Mouse (Mus musculus) embryonic facial prominence, embryonic 12.5 days (tissue): ENCODE results near the gene Rplp2. TPM values are rescaled to one million over a fixed set of nuclear protein-coding genes. Genes with fewer than 3 reads are reported as not detected.

Experiments used
- ATAC-seq: fragments of 200-750 bp; cut with Nextera tagmentation; 2 replicates; pipeline ENCODE4 v1.8.0; 2017; ENCODE audit not compliant: insufficient number of reproducible peaks, insufficient read depth, low FRiP score, low TSS enrichment
- H3K27ac ChIP-seq: fragments of 300-500 bp; sonication (generic); 2 replicates; pipeline ENCODE4 v1.5.1; 2016; ENCODE audit warnings: mild to moderate bottlenecking
- H3K27me3 ChIP-seq: fragments of 300-500 bp; sonication (generic); 2 replicates; pipeline ENCODE4 v1.6.1; 2016; ENCODE audit warnings: mild to moderate bottlenecking, moderate library complexity
- H3K36me3 ChIP-seq: fragments of 300-500 bp; sonication (generic); 2 replicates; pipeline ENCODE4 v1.6.1; 2016; ENCODE audit warnings: mild to moderate bottlenecking
- H3K4me1 ChIP-seq: fragments of 300-500 bp; sonication (generic); 2 replicates; pipeline ENCODE4 v1.6.1; 2016
- H3K4me2 ChIP-seq: fragments of 300-500 bp; sonication (generic); replicated peaks from 2 replicates; pipeline ENCODE4 v1.6.1; 2016; ENCODE audit warnings: mild to moderate bottlenecking, moderate library complexity
- H3K4me3 ChIP-seq: fragments of 300-500 bp; sonication (generic); 2 replicates; pipeline ENCODE4 v1.5.1; 2016; ENCODE audit warnings: mild to moderate bottlenecking
- H3K9ac ChIP-seq: fragments of 300-500 bp; sonication (generic); 2 replicates; pipeline ENCODE4 v1.6.1; 2016; ENCODE audit warnings: mild to moderate bottlenecking, moderate library complexity
- H3K9me3 ChIP-seq: fragments of 300-500 bp; sonication (generic); 2 replicates; pipeline ENCODE4 v1.6.1; 2016; ENCODE audit warnings: mild to moderate bottlenecking, moderate library complexity
- WGBS: fragments of 180-500 bp; shearing (Covaris S2); methylation state at CpG from one replicate; pipeline ENCODE4 v1.1.7; 2016; 5-methylcytosine and 5-hydroxymethylcytosine counted together
- polyA plus RNA-seq: library from polyadenylated mRNA; unstranded; fragments of >200 nt; fragmentation: Nextera tagmentation; extraction: Ambion mirVana; gene quantifications from 2 replicates; pipeline ENCODE4 v1.2.1, GENCODE M21; 2016

The Rplp2 gene
- polyA plus RNA-seq, 1 experiment from 2014 or later = 1,203 TPM

DNA sequence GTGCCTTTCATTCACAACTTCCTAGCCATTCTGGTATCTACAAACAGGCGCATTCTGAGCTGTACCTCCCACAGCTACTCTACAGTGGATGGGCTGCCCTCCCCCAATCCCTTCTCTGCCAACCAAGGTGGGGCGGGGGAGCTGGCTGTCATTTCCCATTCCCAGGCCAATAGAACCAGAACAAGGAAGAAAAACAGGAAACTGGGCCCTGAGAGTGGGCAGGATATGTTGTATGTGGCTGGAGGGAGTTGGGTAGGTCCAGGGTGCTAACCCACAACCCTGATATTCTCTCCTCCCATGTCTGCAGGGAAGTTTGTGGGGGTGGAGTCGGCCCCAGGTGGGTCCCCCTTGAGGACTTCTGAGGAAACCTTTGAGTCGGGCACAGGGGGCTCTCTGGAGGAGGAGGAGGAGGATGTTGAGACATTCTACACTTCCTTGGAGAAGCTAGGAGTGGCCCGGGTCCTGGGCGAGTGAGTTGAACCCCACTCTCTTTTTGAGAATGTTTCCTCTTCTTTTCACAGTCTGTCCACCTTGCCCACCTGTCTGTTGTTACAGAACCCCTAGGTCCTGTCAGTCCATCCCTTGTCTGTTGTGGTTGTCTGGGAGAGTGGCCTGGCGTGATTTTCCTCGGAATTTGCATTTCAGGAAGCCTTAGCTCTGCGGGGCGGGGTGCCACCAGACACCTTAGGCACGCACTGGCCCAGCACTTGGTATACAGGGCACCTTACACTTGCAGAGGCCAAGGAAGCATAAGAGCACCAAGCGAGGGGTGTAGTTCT, 16.8 kb downstream of the Rplp2 start:
- ATAC-seq = no peak
- Histone ChIP-seq H3K4me3 (peak overlapping the region; percentile 20; the same call in 1 of the 2 replicates), H3K27ac (0 out of 2 replicates have a peak overlapping the region, but pooled peaks have one; percentile 36)

DNA sequence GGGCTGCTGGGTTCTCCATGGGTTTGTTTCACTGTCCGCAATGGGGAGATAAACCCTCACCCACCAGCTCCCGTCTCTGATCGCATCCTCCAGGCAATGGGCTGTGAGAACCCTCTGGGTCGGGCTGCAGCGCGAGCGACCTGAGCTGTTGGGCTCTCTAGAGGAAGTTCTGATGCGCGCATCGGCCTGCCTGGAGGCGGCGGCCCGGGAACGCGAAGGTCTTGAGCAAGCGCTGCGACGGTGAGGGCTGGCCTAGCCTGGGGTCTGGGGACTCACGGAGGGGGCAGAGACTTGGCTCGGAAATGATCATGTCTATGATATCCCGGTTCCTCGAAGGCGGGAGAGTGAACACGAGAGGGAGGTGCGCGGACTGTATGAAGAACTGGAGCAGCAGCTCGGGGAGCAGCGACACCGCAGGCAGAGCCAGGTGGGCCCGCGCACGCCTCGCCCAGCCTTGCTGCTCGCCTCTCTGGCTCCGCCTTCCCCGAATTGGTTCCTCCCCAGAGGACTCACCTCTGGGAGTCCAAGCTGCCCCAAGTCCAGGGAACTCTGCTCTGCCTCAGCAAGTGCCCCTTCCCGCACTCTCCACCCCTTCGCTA, 17.5 kb downstream of the Rplp2 start:
- Histone ChIP-seq H3K36me3 (peaks cover 6% of the 10 kb centered on the region; the same call in 1 of the 2 replicates), H3K9me3 (no peaks in the 10 kb centered on the region), H3K27ac (0 out of 2 replicates have a peak overlapping the region, but pooled peaks have one; percentile 47), H3K4me3 (peak overlapping the region; percentile 20), H3K9ac (peak overlapping the region; percentile 43), H3K4me2 (peak overlapping the region; percentile 44), H3K27me3 (peaks cover 65% of the 10 kb centered on the region), H3K4me1 (peaks cover 49% of the 10 kb centered on the region)
- WGBS = 4% methylated on average over 33 of the region's 38 CpGs
- no peak for ATAC-seq

More for the DNA sequence above, 16.8 kb downstream of the Rplp2 start:
- Histone ChIP-seq H3K36me3 (no peaks in the 10 kb centered on the region), H3K9me3 (no peaks in the 10 kb centered on the region), H3K27me3 (peaks cover 72% of the 10 kb centered on the region), H3K4me1 (peaks cover 42% of the 10 kb centered on the region), H3K4me2 (peak overlapping the region; percentile 44), H3K9ac (peak overlapping the region; percentile 43; the same call in 1 of the 2 replicates)
- 24% methylated on average over 12 of the region's 12 CpGs for WGBS

DNA sequence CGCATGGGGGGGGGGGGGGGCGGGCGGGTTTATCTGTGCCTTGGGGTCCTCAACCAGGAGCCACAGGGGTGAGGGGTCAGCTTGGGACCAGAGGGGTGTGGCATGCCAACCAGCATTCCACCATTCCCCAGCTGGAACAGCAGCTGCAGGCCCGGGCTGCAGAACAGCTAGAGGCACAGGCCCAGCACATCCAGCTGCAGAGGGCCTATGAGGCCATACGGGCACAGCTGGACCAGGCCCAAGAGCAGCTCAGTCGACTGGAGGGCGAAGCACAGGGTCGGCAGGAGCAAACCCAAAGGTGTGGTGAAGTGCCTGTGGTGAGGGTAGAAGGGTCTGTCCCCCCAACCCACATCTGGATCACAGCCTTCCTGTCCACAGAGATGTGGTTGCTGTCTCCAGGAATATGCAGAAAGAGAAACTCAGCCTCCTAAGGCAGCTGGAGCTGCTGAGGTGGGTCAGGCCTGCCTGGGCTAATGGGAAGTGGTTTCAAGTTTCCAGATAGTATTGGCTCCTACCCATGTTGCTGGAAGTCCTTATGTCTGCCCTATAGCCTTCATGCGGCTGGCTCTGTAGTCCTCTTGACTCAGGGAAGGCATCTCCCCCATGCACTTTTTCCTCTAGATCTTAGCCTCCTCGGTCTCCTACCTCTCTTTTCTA, 18.3 kb downstream of the Rplp2 start:
- Histone ChIP-seq H3K9ac (no peak overlapping the region), H3K4me3 (peak overlapping the region; percentile 20), H3K27me3 (peaks cover 57% of the 10 kb centered on the region), H3K27ac (0 out of 2 replicates have a peak overlapping the region, but pooled peaks have one; percentile 47), H3K4me2 (peak overlapping the region; percentile 44), H3K9me3 (no peaks in the 10 kb centered on the region), H3K36me3 (peaks cover 14% of the 10 kb centered on the region), H3K4me1 (peaks cover 54% of the 10 kb centered on the region)
- 28% methylated on average over 10 of the region's 10 CpGs for WGBS
- no peak for ATAC-seq

DNA sequence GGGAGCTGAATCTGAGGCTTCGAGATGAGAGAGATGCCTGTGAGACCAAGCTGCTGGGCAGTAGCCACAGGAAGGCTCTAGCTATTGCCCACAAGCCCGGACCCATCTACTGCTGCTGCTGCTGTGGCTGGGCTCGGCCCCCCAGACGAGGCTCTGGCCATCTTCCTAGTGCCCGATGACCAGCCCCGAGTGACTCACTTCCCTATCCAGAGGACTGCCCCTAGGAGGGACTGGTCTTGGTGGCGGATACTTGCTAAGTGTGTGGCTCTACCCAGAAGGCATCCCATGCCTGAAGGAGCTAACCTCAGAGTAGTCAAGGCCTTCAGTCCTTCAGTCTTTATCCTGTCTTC, 18.9 kb downstream of the Rplp2 start:
- Histone ChIP-seq H3K4me3 (no peak overlapping the region), H3K27me3 (peaks cover 52% of the 10 kb centered on the region), H3K4me1 (peaks cover 54% of the 10 kb centered on the region), H3K4me2 (no peak overlapping the region), H3K27ac (no peak overlapping the region), H3K9me3 (no peaks in the 10 kb centered on the region), H3K36me3 (peaks cover 19% of the 10 kb centered on the region), H3K9ac (no peak overlapping the region)
- WGBS = 74% methylated on average over 7 of the region's 7 CpGs
- ATAC-seq = no peak

DNA sequence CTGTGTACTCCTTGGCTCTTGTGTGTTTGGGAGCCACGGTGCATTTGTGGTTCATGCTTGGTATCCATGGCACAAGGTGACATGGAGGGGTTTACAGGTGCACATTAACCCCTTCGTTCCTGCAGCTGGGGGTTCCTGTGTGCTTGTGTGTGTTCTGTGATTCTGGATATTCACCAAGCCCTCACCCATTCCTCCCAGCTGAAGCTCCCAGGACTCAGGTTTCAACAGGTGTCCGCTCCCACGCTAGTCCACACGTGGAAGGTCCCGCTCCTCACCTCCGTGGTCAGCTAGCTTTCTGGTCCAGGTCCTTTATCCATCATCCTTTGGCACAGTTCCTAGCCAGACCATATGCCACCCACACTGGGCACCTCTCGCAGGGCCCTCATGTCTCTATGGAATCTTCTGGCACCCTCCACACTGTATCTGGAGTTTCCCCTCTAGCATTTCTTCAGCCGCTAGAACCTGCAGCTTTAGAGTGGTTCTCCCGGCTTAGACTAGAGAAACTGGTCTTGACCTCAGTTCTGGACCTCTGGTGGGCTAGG, 19.5 kb downstream of the Rplp2 start:
- Histone ChIP-seq H3K9me3 (no peaks in the 10 kb centered on the region), H3K9ac (peak overlapping the region; percentile 77), H3K4me2 (peak overlapping the region; percentile 66), H3K27ac (peak overlapping the region; percentile 82; the same call in 1 of the 2 replicates), H3K4me3 (peak overlapping the region; percentile 75), H3K36me3 (peaks cover 25% of the 10 kb centered on the region), H3K4me1 (peaks cover 50% of the 10 kb centered on the region), H3K27me3 (peaks cover 45% of the 10 kb centered on the region)
- 61% methylated on average over 10 of the region's 10 CpGs for WGBS
- ATAC-seq = no peak

DNA sequence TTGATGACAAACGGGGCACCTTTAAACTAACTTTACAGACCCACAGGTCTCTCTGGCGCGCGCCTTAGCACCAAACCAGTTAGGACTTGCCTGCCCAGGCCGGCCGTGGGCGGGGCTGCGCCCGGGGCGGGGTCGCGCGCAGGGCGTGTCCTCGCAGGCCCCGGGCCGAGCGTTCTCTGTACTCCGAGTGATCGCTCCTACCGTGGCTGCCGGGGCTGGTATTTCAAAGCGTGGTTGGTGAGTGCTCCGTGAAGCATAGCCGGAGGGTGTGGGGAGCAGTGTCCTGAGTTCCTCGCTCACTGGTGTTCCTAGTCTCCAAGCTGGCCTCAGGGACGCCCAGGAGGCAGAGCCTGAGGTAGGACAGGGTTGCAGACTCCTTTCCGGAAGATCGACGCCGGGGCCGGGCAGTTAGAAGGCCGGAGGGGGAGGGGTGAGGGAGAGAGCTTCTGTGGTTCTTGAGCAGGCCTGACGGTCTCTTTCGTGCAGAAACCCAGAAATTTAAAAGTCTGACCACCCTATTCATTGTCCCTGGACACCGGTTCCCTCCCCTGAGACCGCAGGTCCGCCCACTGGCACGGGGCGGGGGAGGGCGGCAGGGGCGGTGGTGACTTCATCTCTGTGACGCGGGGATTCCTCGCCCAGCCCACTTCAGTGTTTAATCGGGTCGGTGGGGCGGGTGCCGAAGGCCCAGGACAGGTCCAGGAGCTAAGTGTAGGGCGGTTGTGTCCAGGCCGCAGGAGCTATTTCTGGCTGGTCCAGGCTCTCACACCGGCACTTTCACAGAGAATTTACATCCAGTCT, 20.3 kb downstream of the Rplp2 start, which contains the start of gene Cd151:
Gene Cd151, plus strand, starts transcription at position 163 of the 801 bp plus-strand sequence.
- Histone ChIP-seq H3K9me3 (no peaks in the 10 kb centered on the region), H3K4me2 (peak within 1 kb of the TSS; percentile 66), H3K27ac (peak within 1 kb of the TSS; percentile 82), H3K4me3 (peak within 1 kb of the TSS; percentile 75), H3K27me3 (peaks cover 37% of the 10 kb centered on the region), H3K9ac (peak within 1 kb of the TSS; percentile 77), H3K4me1 (peaks cover 43% of the 10 kb centered on the region), H3K36me3 (peaks cover 31% of the 10 kb centered on the region)
- WGBS = 1% methylated on average over 52 of the region's 52 CpGs
- ATAC-seq = peak; percentile 70

DNA sequence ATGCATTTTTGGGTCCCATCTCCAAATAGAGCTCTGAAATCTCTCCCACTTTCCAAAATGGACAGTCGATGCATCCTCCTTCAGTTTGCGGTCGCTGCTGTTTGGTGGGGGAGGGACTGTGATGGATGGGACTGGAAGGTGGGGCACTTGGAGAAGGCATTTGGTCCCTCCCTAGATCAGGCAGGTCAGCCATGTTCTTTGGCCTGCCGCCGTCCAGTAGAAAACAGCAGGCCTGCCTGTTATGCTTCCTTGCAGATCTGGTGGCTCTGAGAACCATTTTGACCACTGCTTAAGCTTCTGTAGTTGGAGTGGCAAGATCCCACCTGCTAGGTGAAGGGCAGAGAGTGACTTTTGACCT, 21.0 kb downstream of the Rplp2 start:
- no peak for ATAC-seq
- WGBS = 25% methylated on average over 5 of the region's 5 CpGs
- peak overlapping the region; percentile 75 for H3K4me3 ChIP-seq

DNA sequence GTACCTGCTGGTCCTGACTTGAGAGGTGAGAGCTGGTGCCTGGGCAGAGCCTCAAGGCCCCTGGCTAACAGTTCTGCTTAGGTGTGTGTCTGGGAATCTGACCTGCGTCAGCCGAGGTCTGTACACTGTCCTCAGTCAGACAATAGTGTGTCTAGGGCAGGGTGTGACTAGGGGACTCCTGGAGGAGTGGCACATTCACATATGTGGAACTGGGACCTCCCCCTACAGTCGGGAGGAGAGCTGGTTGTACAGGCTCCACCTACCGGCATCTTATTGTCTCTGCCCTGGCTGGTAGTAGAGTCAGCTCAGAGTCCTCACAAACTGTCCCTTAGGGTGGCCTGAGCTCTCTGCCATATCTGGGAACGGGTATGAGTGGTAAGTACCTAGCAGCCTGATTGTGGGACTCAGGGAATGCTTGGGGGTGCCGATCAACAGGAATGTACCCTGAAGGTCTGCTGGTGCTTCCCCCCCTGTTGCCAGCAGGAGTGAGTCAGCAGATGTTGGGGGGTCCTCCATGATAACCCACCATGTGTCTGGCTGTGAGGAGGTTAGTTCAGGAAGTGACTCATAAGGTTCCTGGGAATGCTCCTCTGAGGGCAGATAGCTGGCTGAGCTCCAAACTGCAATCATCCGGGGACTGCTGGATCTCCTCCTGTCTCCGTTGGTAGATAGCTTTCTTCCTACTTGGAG, 21.5 kb downstream of the Rplp2 start:
- Histone ChIP-seq H3K9me3 (no peaks in the 10 kb centered on the region), H3K4me2 (peak overlapping the region; percentile 66), H3K4me3 (peak overlapping the region; percentile 75), H3K9ac (peak overlapping the region; percentile 77), H3K27me3 (peaks cover 25% of the 10 kb centered on the region), H3K36me3 (peaks cover 36% of the 10 kb centered on the region), H3K4me1 (peaks cover 45% of the 10 kb centered on the region), H3K27ac (peak overlapping the region; percentile 82)
- WGBS = 14% methylated on average over 8 of the region's 8 CpGs
- ATAC-seq = peak; percentile 70

More for the DNA sequence above, 21.0 kb downstream of the Rplp2 start:
- Histone ChIP-seq H3K27ac (peak overlapping the region; percentile 82), H3K4me1 (peaks cover 42% of the 10 kb centered on the region), H3K27me3 (peaks cover 30% of the 10 kb centered on the region), H3K9me3 (no peaks in the 10 kb centered on the region), H3K9ac (peak overlapping the region; percentile 77), H3K4me2 (peak overlapping the region; percentile 66), H3K36me3 (peaks cover 36% of the 10 kb centered on the region)

DNA sequence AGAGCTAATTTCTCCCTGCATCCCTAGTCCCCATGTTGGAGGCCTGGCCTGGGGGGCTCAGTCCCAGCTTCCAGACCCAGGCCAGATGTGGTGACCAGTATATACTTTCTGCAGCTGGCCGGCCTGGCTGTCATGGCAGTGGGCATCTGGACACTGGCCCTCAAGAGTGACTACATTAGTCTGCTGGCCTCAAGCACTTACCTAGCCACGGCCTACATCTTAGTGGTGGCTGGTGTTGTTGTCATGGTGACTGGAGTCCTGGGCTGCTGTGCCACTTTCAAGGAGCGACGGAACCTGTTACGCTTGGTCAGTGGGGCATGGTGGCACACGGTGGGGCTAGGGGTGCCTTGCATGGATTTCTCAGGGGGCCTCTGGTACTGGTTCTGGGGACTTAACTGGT, 22.2 kb downstream of the Rplp2 start:
- Histone ChIP-seq H3K9ac (peak overlapping the region; percentile 77), H3K36me3 (peaks cover 36% of the 10 kb centered on the region), H3K27ac (peak overlapping the region; percentile 82; the same call in 1 of the 2 replicates), H3K4me1 (peaks cover 47% of the 10 kb centered on the region), H3K4me2 (peak overlapping the region; percentile 66), H3K27me3 (peaks cover 18% of the 10 kb centered on the region), H3K9me3 (no peaks in the 10 kb centered on the region), H3K4me3 (peak overlapping the region; percentile 75)
- no peak for ATAC-seq
- WGBS = 83% methylated on average over 6 of the region's 6 CpGs

DNA sequence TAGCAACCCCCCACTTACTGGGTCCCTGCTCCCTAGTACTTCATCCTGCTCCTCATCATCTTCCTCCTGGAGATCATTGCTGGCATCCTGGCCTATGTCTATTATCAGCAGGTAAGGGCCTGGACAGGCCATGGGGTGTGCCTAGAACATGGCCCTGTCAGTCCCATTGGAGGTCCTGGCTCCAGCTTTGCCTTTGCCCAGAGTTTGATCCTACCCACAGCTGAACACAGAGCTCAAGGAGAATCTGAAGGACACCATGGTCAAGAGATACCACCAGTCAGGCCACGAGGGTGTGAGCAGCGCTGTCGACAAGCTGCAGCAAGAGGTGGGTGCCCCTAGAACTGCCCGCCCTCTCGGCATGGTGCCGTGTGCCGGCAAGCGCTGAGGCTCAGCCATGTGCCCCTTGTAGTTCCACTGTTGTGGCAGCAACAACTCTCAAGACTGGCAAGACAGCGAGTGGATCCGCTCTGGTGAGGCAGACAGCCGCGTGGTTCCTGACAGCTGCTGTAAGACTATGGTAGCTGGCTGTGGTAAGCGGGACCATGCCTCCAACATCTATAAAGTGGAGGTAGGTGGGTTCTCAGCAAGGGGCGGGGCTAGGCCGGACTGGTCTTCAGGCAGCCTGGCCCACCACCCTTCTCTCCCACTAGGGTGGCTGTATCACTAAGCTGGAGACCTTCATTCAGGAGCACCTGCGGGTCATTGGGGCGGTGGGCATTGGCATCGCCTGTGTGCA, 22.9 kb downstream of the Rplp2 start:
- peaks cover 41% of the 10 kb centered on the region for H3K4me1 ChIP-seq
- peak overlapping the region; percentile 75; the same call in 1 of the 2 replicates for H3K4me3 ChIP-seq
- ATAC-seq = no peak
- no peak overlapping the region for H3K27ac ChIP-seq
- 0 out of 2 replicates have a peak overlapping the region, but pooled peaks have one; percentile 66 for H3K4me2 ChIP-seq
- peaks cover 11% of the 10 kb centered on the region for H3K27me3 ChIP-seq
- 90% methylated on average over 18 of the region's 18 CpGs for WGBS
- peaks cover 36% of the 10 kb centered on the region for H3K36me3 ChIP-seq
- H3K9me3 ChIP-seq = no peaks in the 10 kb centered on the region
- H3K9ac ChIP-seq = no peak overlapping the region
